Mouse (Mus musculus): ENCODE measurements around the gene Mau2. TPM values are rescaled to one million over a fixed set of nuclear protein-coding genes. Genes with fewer than 3 reads are reported as not detected.
A peak's percentile ranks its signal among the peaks of the same experiment; 100 is the strongest.
"Not testable (repeated sequence)": the region's sequence is repeated elsewhere in the genome, so short reads cannot be mapped to it uniquely, and the experiment has no call there.

Gene Mau2
- total and polyA plus RNA-seq, 2 experiments = 18.0 to 40.5 TPM

DNA sequence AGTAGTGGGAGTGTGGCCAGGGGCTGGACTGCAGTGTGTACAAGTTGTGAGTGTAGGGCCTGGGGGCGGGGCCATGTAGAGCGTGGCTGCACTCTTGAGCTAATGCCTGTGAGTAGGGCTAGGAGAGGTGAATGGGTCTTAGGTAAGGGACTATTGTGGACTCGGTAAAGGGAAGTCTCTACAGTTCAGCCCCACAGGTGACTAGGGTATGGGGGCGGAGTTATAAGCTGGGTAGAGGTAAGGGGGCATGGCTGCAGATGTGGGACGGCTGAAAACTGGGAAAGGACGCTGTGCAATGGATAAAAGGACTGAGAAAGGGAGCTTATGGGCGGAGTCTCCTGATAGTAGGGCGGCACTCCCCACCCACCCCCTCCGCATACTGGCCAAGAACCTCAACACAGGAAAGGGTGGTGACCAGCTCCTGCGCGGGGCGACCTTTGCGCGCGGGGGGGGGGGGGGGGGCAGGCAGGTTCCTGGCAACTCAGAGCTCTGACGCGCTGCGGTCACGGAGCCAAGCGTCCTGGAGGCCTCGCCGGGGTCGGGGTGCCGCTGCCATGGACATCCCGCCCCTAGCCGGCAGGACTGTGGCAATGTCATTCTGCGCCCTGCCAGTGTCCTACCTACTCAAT lies 30.0 kb upstream of the Mau2 start, which contains the start of gene Tm6sf2:
Gene Tm6sf2, plus strand, starts transcription at position 484 of the 629 bp plus-strand sequence.
- peak within 1 kb of the TSS; percentile 98 for H3K27ac ChIP-seq (replicated peaks; ENCODE audit: insufficient read depth, low read depth, low read length)
- H3K27me3 ChIP-seq (ENCODE audit: control insufficient read depth, insufficient read depth, low read length) = no peaks in the 10 kb centered on the region
- H3K36me3 ChIP-seq (ENCODE audit: control insufficient read depth, insufficient read depth, low read length) = peaks cover under 1% of the 10 kb centered on the region; the same call in 1 of the 2 replicates
- peak; percentile 94 for DNase-seq (ENCODE audit: extremely low read depth, low read depth, low spot score)
- TF ChIP-seq CTCF (IDR thresholded peaks at IDR 0.05; ENCODE audit: low read depth, low read length) = no peak
- TF ChIP-seq POLR2A (IDR thresholded peaks at IDR 0.05; ENCODE audit: extremely low read depth, insufficient read depth, low read length) = 0 out of 2 replicates have a peak, but pooled peaks have one; percentile 30
- H3K9ac ChIP-seq (ENCODE audit: low read depth, low read length) = peak within 1 kb of the TSS; percentile 83
- 4% methylated on average over 27 of the region's 27 CpGs for WGBS
- H3K4me1 ChIP-seq (ENCODE audit: control insufficient read depth, insufficient read depth, low read length) = peaks cover 15% of the 10 kb centered on the region
- H3K4me3 ChIP-seq (ENCODE audit: insufficient read depth, low read depth, low read length) = peak within 1 kb of the TSS; percentile 60
- H3K79me2 ChIP-seq (ENCODE audit: control insufficient read depth, insufficient read depth, low read length) = no peaks in the 10 kb centered on the region

- peak overlapping the region; percentile 89 for H3K27ac ChIP-seq (replicated peaks; ENCODE audit: insufficient read depth, low read depth, low read length)
- no peaks in the 10 kb centered on the region for H3K27me3 ChIP-seq (ENCODE audit: control insufficient read depth, insufficient read depth, low read length)
- no peak overlapping the region for H3K4me3 ChIP-seq (ENCODE audit: insufficient read depth, low read depth, low read length)
- peaks cover 3% of the 10 kb centered on the region; the same call in 1 of the 2 replicates for H3K36me3 ChIP-seq (ENCODE audit: control insufficient read depth, insufficient read depth, low read length)
- peaks cover 15% of the 10 kb centered on the region for H3K4me1 ChIP-seq (ENCODE audit: control insufficient read depth, insufficient read depth, low read length)
- no peaks in the 10 kb centered on the region for H3K79me2 ChIP-seq (ENCODE audit: control insufficient read depth, insufficient read depth, low read length)
- H3K9ac ChIP-seq (ENCODE audit: low read depth, low read length) = peak overlapping the region; percentile 16
- TF ChIP-seq CTCF (IDR thresholded peaks at IDR 0.05; ENCODE audit: low read depth, low read length) (no peak), POLR2A (IDR thresholded peaks at IDR 0.05; ENCODE audit: extremely low read depth, insufficient read depth, low read length) (no peak)
- WGBS = 16% methylated on average over 2 of the region's 2 CpGs
- peak; percentile 97 for DNase-seq (ENCODE audit: extremely low read depth, low read depth, low spot score)
Measured at GRCm38 (mm10) chr8:70071836-70072440, 29.4 kb upstream of the Mau2 start.

DNA sequence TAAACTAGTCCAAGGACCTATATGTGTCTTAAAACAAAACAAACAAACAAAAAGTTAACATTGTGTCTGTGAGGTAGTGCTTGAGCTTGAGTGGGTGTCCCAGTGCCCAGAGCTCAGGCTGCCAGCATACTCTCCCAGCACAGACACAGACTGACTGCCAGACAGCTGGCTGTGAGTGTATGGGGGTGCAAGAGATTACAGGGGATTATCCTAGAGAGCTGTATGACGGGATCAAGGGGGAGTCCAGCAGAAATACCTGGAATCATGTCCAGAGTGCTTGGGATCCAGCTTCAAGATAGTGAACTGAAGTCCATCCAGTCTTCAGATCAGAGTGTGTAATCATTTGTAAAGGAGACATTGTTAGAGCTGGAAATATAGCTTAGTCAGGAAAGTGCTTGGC lies 15.2 kb upstream of the Mau2 start:
- no peaks in the 10 kb centered on the region for H3K27me3 ChIP-seq (ENCODE audit: control insufficient read depth, insufficient read depth, low read length)
- no peaks in the 10 kb centered on the region for H3K4me1 ChIP-seq (ENCODE audit: control insufficient read depth, insufficient read depth, low read length)
- 93% methylated on average over 1 of the region's 1 CpGs for WGBS
- 0 out of 2 replicates have a peak, but pooled peaks cover 2% of the 10 kb centered on the region for H3K79me2 ChIP-seq (ENCODE audit: control insufficient read depth, insufficient read depth, low read length)
- H3K27ac ChIP-seq (replicated peaks; ENCODE audit: insufficient read depth, low read depth, low read length) = no peak overlapping the region
- no peak for DNase-seq (ENCODE audit: extremely low read depth, low read depth, low spot score)
- no peak overlapping the region for H3K9ac ChIP-seq (ENCODE audit: low read depth, low read length)
- no peak overlapping the region for H3K4me3 ChIP-seq (ENCODE audit: insufficient read depth, low read depth, low read length)
- peaks cover 58% of the 10 kb centered on the region for H3K36me3 ChIP-seq (ENCODE audit: control insufficient read depth, insufficient read depth, low read length)
- TF ChIP-seq POLR2A (IDR thresholded peaks at IDR 0.05; ENCODE audit: extremely low read depth, insufficient read depth, low read length) (no peak), CTCF (IDR thresholded peaks at IDR 0.05; ENCODE audit: low read depth, low read length) (no peak)

DNA sequence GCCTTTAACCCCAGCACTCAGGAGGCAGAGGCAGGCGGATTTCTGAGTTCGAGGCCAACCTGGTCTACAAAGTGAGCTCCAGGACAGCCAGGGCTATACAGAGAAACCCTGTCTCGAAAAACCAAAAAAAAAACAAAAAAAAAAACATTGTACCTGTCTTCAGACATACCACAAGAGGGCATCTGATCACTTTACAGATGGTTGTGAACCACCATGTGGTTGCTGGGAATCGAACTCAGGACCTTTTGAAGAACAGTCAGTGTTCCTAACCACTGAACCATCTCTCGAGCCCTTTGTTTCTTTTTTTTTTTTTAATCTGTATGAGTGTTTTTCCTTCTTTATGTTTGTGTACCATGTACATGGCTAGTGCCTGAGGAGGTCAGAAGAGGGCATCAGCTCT lies 7.9 kb upstream of the Mau2 start:
- not testable (repeated sequence) for H3K79me2 ChIP-seq (ENCODE audit: control insufficient read depth, insufficient read depth, low read length); H3K27ac ChIP-seq (replicated peaks; ENCODE audit: insufficient read depth, low read depth, low read length); DNase-seq (ENCODE audit: extremely low read depth, low read depth, low spot score); H3K27me3 ChIP-seq (ENCODE audit: control insufficient read depth, insufficient read depth, low read length); H3K9ac ChIP-seq (ENCODE audit: low read depth, low read length); H3K4me1 ChIP-seq (ENCODE audit: control insufficient read depth, insufficient read depth, low read length); H3K4me3 ChIP-seq (ENCODE audit: insufficient read depth, low read depth, low read length)
- 95% methylated on average over 5 of the region's 5 CpGs for WGBS
- H3K36me3 ChIP-seq (ENCODE audit: control insufficient read depth, insufficient read depth, low read length) = peaks cover 47% of the 10 kb centered on the region

GRCm38 (mm10) chr8:70049662-70050061 lies 7.1 kb upstream of the Mau2 start:
- H3K79me2 ChIP-seq (ENCODE audit: control insufficient read depth, insufficient read depth, low read length) = peaks cover 5% of the 10 kb centered on the region; the same call in 1 of the 2 replicates
- TF ChIP-seq POLR2A (IDR thresholded peaks at IDR 0.05; ENCODE audit: extremely low read depth, insufficient read depth, low read length) (no peak), CTCF (IDR thresholded peaks at IDR 0.05; ENCODE audit: low read depth, low read length) (no peak)
- no peak overlapping the region for H3K9ac ChIP-seq (ENCODE audit: low read depth, low read length)
- no peaks in the 10 kb centered on the region for H3K4me1 ChIP-seq (ENCODE audit: control insufficient read depth, insufficient read depth, low read length)
- no peaks in the 10 kb centered on the region for H3K27me3 ChIP-seq (ENCODE audit: control insufficient read depth, insufficient read depth, low read length)
- DNase-seq (ENCODE audit: extremely low read depth, low read depth, low spot score) = no peak
- no peak overlapping the region for H3K4me3 ChIP-seq (ENCODE audit: insufficient read depth, low read depth, low read length)
- no peak overlapping the region for H3K27ac ChIP-seq (replicated peaks; ENCODE audit: insufficient read depth, low read depth, low read length)
- H3K36me3 ChIP-seq (ENCODE audit: control insufficient read depth, insufficient read depth, low read length) = peaks cover 40% of the 10 kb centered on the region

DNA sequence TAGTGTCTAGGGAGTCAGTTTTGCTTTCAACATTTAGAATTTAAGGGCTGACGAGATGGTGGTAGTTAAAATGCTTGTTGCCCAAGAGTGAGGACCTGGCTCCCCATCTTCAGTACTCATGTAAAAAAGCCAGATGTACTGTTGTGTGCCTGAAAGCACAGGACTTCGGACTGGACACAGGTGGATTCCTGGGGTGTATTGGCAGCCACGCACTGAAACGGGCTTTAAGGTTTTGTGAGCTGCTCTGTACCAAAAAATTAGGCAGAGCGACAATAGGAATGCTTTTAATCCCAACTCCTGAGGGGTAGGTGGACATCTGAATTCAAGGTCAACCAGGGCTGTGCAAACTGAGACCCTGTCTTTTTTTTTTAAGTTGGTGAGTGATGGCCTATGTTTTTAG lies 1.5 kb upstream of the Mau2 start:
- no peak for TF ChIP-seq POLR2A (IDR thresholded peaks at IDR 0.05; ENCODE audit: extremely low read depth, insufficient read depth, low read length)
- no peak for TF ChIP-seq CTCF (IDR thresholded peaks at IDR 0.05; ENCODE audit: low read depth, low read length)
- H3K27me3 ChIP-seq (ENCODE audit: control insufficient read depth, insufficient read depth, low read length) = no peaks in the 10 kb centered on the region
- H3K79me2 ChIP-seq (ENCODE audit: control insufficient read depth, insufficient read depth, low read length) = peaks cover 55% of the 10 kb centered on the region
- WGBS = 60% methylated on average over 5 of the region's 5 CpGs
- no peak overlapping the region for H3K9ac ChIP-seq (ENCODE audit: low read depth, low read length)
- no peak overlapping the region for H3K27ac ChIP-seq (replicated peaks; ENCODE audit: insufficient read depth, low read depth, low read length)
- peaks cover 8% of the 10 kb centered on the region; the same call in 1 of the 2 replicates for H3K36me3 ChIP-seq (ENCODE audit: control insufficient read depth, insufficient read depth, low read length)
- H3K4me3 ChIP-seq (ENCODE audit: insufficient read depth, low read depth, low read length) = no peak overlapping the region
- no peak for DNase-seq (ENCODE audit: extremely low read depth, low read depth, low spot score)
- H3K4me1 ChIP-seq (ENCODE audit: control insufficient read depth, insufficient read depth, low read length) = peaks cover 13% of the 10 kb centered on the region

All from liver, adult 2 months (tissue).